Mouse (Mus musculus): ENCODE measurements at regions not wholly inside any gene's neighbourhood (a gene's known extent, or its start where the extent isn't known, plus 50 kb on each side); places are given as distances from the start of the nearest gene placed in this dataset.

GRCm38 (mm10) chr15:69413531-69414011 lies 2912.9 kb upstream of the Lrrc6 start:
- Histone ChIP-seq H3K4me1 (ENCODE audit: control insufficient read depth in 1 of 2, insufficient read depth in 2 of 2) (no peaks in the 10 kb centered on the region), H3K9ac (ENCODE audit: insufficient read depth, low read depth) (no peak overlapping the region), H3K79me2 (replicated peaks; ENCODE audit: control insufficient read depth, extremely low read depth, insufficient read depth, poor library complexity, severe bottlenecking) (no peaks in the 10 kb centered on the region), H3K9me3 (replicated peaks; ENCODE audit: low read length) (peaks cover 17% of the 10 kb centered on the region), H3K27ac (ENCODE audit: insufficient read depth, low read depth) (no peak overlapping the region), H3K36me3 (replicated peaks in 1 of 2; ENCODE audit: control insufficient read depth in 1 of 2, insufficient read depth in 1 of 2, low read length in 1 of 2) (no peaks in the 10 kb centered on the region), H3K27me3 (replicated peaks) (no peaks in the 10 kb centered on the region), H3K4me2 (ENCODE audit: insufficient read depth, low read depth, poor library complexity, severe bottlenecking) (no peak overlapping the region), H3K4me3 (replicated peaks in 1 of 3; ENCODE audit: low read depth in 2 of 3, low read length in 2 of 3, poor library complexity in 1 of 3) (no peak overlapping the region)
- dilution Hi-C loops (cut with MboI; ENCODE audit: extremely low pct_ligation_motif_present, extremely low pct_unique_long_range_greater_than_20kb, low sequenced_read_pairs) (no loop called here), in situ Hi-C loops (cut with MboI; ENCODE audit: low pct_ligation_motif_present, low pct_unique_long_range_greater_than_20kb, low sequenced_read_pairs) (no loop called here)
- TF ChIP-seq NELFE (IDR thresholded peaks at IDR 0.05; ENCODE audit: low read depth, low read length) (no peak), USF1 (IDR thresholded peaks at IDR 0.05; ENCODE audit: low read depth, low read length) (no peak), POLR2AphosphoS2 (IDR thresholded peaks at IDR 0.05; ENCODE audit: low read depth, low read length) (no peak), MAZ (IDR thresholded peaks at IDR 0.05; ENCODE audit: low read depth, low read length) (no peak)
- no peak for DNase-seq (ENCODE audit: extremely low read depth)

DNA sequence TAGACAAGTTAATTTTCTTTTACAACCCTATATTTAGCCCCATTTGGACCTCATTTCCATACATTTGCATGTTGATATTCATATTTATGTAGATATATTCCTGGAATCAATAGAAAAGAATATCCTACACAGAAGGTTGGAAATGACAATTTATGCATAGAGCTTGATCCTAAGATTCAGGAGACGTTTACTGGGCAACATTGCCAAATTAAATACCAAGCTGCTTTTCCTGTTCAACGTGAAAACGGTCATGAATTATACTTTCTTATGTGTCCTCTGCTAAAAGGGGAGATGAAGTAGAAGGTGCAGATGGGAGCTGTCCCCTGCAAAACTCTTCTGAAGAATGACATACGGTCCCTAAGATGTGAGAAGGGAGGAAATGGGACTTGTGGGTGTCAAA lies 2888.9 kb upstream of the Lrrc6 start:
- H3K27me3 ChIP-seq (replicated peaks), result no peaks in the 10 kb centered on the region
- H3K27ac ChIP-seq (ENCODE audit: insufficient read depth, low read depth), result no peak overlapping the region
- no peaks in the 10 kb centered on the region for H3K4me1 ChIP-seq (ENCODE audit: control insufficient read depth in 1 of 2, insufficient read depth in 2 of 2)
- H3K4me2 ChIP-seq (ENCODE audit: insufficient read depth, low read depth, poor library complexity, severe bottlenecking), result no peak overlapping the region
- DNase-seq (ENCODE audit: extremely low read depth), result no peak
- H3K36me3 ChIP-seq (replicated peaks in 1 of 2; ENCODE audit: control insufficient read depth in 1 of 2, insufficient read depth in 1 of 2, low read length in 1 of 2), result no peaks in the 10 kb centered on the region
- H3K79me2 ChIP-seq (replicated peaks; ENCODE audit: control insufficient read depth, extremely low read depth, insufficient read depth, poor library complexity, severe bottlenecking), result no peaks in the 10 kb centered on the region
- in situ Hi-C loops (cut with MboI; ENCODE audit: low pct_ligation_motif_present, low pct_unique_long_range_greater_than_20kb, low sequenced_read_pairs), result no loop called here
- TF ChIP-seq MXI1 (IDR thresholded peaks at IDR 0.05; ENCODE audit: low read depth, low read length) (no peak), IRF4 (IDR thresholded peaks at IDR 0.05; ENCODE audit: low read depth, low read length) (no peak), MAFK (IDR thresholded peaks at IDR 0.05; ENCODE audit: insufficient replicate concordance, low read length) (no peak), MAZ (IDR thresholded peaks at IDR 0.05; ENCODE audit: low read depth, low read length) (no peak), SMC3 (IDR thresholded peaks at IDR 0.05; ENCODE audit: low read depth, low read length) (no peak), GABPA (IDR thresholded peaks at IDR 0.05; ENCODE audit: insufficient replicate concordance, low read depth, low read length) (no peak), ZC3H11A (IDR thresholded peaks at IDR 0.05; ENCODE audit: low read depth, low read length) (no peak), ELF1 (IDR thresholded peaks at IDR 0.05; ENCODE audit: low read depth, low read length) (no peak), RAD21 (IDR thresholded peaks at IDR 0.05; ENCODE audit: low read depth, low read length) (no peak), MYC (IDR thresholded peaks at IDR 0.05; ENCODE audit: low read depth, low read length) (no peak), PAX5 (IDR thresholded peaks at IDR 0.05; ENCODE audit: low read length) (no peak), KAT2A (IDR thresholded peaks at IDR 0.05; ENCODE audit: insufficient replicate concordance, low read length) (no peak), USF1 (IDR thresholded peaks at IDR 0.05; ENCODE audit: low read depth, low read length) (no peak), SIN3A (IDR thresholded peaks at IDR 0.05; ENCODE audit: low read length) (no peak), MAX (IDR thresholded peaks at IDR 0.05; ENCODE audit: low read length) (no peak)
- H3K4me3 ChIP-seq (replicated peaks in 1 of 3; ENCODE audit: low read depth in 2 of 3, low read length in 2 of 3, poor library complexity in 1 of 3), result no peak overlapping the region
- peaks cover 22% of the 10 kb centered on the region for H3K9me3 ChIP-seq (replicated peaks; ENCODE audit: low read length)
- H3K9ac ChIP-seq (ENCODE audit: insufficient read depth, low read depth), result no peak overlapping the region
- dilution Hi-C loops (cut with MboI; ENCODE audit: extremely low pct_ligation_motif_present, extremely low pct_unique_long_range_greater_than_20kb, low sequenced_read_pairs), result no loop called here
